Mouse (Mus musculus): ENCODE data around the gene Plekha7. TPM values are rescaled to one million over a fixed set of nuclear protein-coding genes. Genes with fewer than 3 reads are reported as not detected.

Gene Plekha7
- polyA plus RNA-seq, 1 experiment from 2014 or later = 20.8 TPM

DNA sequence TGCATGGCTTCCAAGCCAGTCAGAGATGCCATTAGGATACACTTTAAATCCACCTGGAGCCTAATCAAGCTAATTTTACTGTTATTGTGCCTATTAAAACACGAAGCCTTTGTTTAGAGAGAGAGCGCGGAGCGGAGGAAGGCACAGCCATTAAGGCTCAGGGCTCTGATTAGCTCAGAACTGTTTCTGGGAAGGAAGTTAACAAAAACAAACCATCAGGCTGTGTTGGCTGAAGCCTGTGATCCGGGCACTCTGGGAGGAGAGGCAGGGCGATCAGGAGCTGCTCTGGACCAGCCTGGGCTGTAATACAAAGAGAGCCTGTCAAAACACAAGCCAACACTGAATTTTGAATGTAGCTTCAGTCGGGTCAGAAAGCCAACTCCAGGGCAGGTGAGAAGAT, 66.6 kb downstream of the Plekha7 start:
- 58% methylated on average over 7 of the region's 7 CpGs for WGBS
- no peak for DNase-seq (ENCODE audit: low spot score)
- Histone ChIP-seq H3K27ac (no peak overlapping the region; the same call in 1 of the 2 replicates), H3K9me3 (no peaks in the 10 kb centered on the region), H3K4me3 (no peak overlapping the region), H3K36me3 (no peaks in the 10 kb centered on the region), H3K4me1 (replicated peaks) (peaks cover 72% of the 10 kb centered on the region), H3K27me3 (ENCODE audit: insufficient read depth, poor library complexity, severe bottlenecking) (peaks cover 25% of the 10 kb centered on the region)

GRCm38 (mm10) chr7:116240791-116241474, 67.2 kb downstream of the Plekha7 start:
- peaks cover 32% of the 10 kb centered on the region for H3K27me3 ChIP-seq (ENCODE audit: insufficient read depth, poor library complexity, severe bottlenecking)
- H3K9me3 ChIP-seq = no peaks in the 10 kb centered on the region
- no peaks in the 10 kb centered on the region for H3K36me3 ChIP-seq
- WGBS = 74% methylated on average over 12 of the region's 12 CpGs
- no peak overlapping the region for H3K4me3 ChIP-seq
- no peak for DNase-seq (ENCODE audit: low spot score)
- peaks cover 72% of the 10 kb centered on the region for H3K4me1 ChIP-seq (replicated peaks)
- peak overlapping the region; percentile 16; the same call in 1 of the 2 replicates for H3K27ac ChIP-seq

DNA sequence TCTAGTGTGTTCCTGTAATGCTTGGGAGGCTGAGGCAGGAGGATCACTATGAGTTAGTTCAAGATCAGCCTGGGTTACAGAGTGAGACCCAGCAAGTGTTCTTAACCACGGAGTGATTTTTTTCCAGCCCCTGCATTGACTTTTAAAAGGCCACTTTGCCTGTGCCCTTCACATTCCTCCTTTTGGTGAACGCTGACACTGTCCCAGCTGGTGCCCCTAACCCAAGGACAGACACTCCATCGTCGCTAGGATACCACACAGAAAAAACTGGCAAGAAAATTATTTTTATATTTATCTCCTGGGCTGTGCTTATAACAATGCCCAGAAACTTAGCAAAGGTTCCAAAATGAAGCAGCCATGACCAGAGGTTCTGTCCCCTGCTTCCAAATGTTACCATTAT, 67.8 kb downstream of the Plekha7 start:
- peaks cover 72% of the 10 kb centered on the region for H3K4me1 ChIP-seq (replicated peaks)
- H3K27ac ChIP-seq = no peak overlapping the region

DNA sequence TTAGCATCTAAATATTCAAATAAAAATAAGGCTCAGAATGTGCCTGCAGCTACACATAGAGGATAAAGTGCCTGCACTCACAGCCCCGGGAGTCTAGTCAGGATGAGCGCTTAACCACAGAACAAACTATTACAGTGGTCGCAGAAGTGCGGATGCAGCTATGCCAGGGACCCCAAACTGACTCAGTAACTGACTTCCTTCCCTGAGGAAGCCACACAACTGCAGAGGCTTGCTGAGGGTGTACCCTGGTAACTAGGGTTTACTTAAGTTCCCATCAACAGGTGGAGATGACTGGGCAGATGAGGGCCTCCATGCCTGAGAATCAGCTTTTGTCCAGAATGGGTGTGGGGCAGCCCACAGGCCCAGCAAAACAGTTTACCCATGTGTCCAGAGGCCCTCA, 69.9 kb downstream of the Plekha7 start:
- Histone ChIP-seq H3K27ac (no peak overlapping the region), H3K27me3 (ENCODE audit: insufficient read depth, poor library complexity, severe bottlenecking) (peaks cover 34% of the 10 kb centered on the region), H3K9me3 (no peaks in the 10 kb centered on the region), H3K4me3 (no peak overlapping the region), H3K36me3 (no peaks in the 10 kb centered on the region), H3K4me1 (replicated peaks) (peaks cover 63% of the 10 kb centered on the region)
- WGBS = 72% methylated on average over 4 of the region's 4 CpGs
- no peak for DNase-seq (ENCODE audit: low spot score)

More for the DNA sequence above, 67.8 kb downstream of the Plekha7 start:
- DNase-seq (ENCODE audit: low spot score) = no peak
- H3K9me3 ChIP-seq = no peaks in the 10 kb centered on the region
- H3K27me3 ChIP-seq (ENCODE audit: insufficient read depth, poor library complexity, severe bottlenecking) = peaks cover 34% of the 10 kb centered on the region
- no peak overlapping the region for H3K4me3 ChIP-seq
- WGBS = 74% methylated on average over 4 of the region's 4 CpGs
- no peaks in the 10 kb centered on the region for H3K36me3 ChIP-seq

- Histone ChIP-seq H3K27ac (peak overlapping the region; percentile 83), H3K27me3 (ENCODE audit: insufficient read depth, poor library complexity, severe bottlenecking) (peaks cover 34% of the 10 kb centered on the region), H3K36me3 (no peaks in the 10 kb centered on the region), H3K9me3 (no peaks in the 10 kb centered on the region), H3K4me1 (replicated peaks) (peaks cover 70% of the 10 kb centered on the region), H3K4me3 (peak overlapping the region; percentile 63)
- DNase-seq (ENCODE audit: low spot score) = peak; percentile 53
- WGBS = under 1% methylated on average over 69 of the region's 69 CpGs
Observed at GRCm38 (mm10) chr7:116237157-116237981, 70.8 kb downstream of the Plekha7 start.

- DNase-seq (ENCODE audit: low spot score) = no peak
- 44% methylated on average over 8 of the region's 8 CpGs for WGBS
- H3K27ac ChIP-seq = peak overlapping the region; percentile 83
- no peaks in the 10 kb centered on the region for H3K36me3 ChIP-seq
- no peaks in the 10 kb centered on the region for H3K9me3 ChIP-seq
- H3K4me1 ChIP-seq (replicated peaks) = peaks cover 65% of the 10 kb centered on the region
- peak overlapping the region; percentile 63 for H3K4me3 ChIP-seq
- H3K27me3 ChIP-seq (ENCODE audit: insufficient read depth, poor library complexity, severe bottlenecking) = peaks cover 34% of the 10 kb centered on the region
Observed at GRCm38 (mm10) chr7:116236608-116237007, 71.6 kb downstream of the Plekha7 start.

DNA sequence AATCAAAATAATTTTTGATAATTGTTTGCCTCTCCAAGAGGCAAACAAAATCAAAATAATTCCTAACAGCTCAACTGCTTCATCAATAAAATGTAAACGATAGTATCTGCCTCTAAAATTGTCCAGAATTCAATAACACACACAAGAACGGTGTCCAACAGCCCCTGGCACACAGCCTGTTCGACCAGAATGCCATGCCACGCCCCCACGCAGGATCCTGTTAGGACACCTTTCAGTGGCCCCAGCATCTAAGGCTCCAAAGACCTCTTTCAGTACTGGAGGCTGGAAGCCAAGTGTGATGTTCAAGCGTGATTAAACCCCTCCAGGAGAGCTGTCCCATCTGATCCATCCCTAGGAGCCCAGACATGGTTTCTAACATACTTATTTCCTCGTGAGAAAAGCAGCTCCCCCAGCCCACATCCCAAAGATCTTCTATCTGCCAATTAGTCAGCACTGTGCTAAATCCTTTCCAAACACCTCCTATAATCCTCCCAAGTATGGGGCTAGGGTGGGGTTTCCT, 73.8 kb downstream of the Plekha7 start:
- Histone ChIP-seq H3K9me3 (no peaks in the 10 kb centered on the region), H3K4me1 (replicated peaks) (peaks cover 60% of the 10 kb centered on the region), H3K27me3 (ENCODE audit: insufficient read depth, poor library complexity, severe bottlenecking) (peaks cover 34% of the 10 kb centered on the region), H3K27ac (no peak overlapping the region), H3K4me3 (no peak overlapping the region), H3K36me3 (no peaks in the 10 kb centered on the region)
- 78% methylated on average over 7 of the region's 7 CpGs for WGBS
- no peak for DNase-seq (ENCODE audit: low spot score)

DNA sequence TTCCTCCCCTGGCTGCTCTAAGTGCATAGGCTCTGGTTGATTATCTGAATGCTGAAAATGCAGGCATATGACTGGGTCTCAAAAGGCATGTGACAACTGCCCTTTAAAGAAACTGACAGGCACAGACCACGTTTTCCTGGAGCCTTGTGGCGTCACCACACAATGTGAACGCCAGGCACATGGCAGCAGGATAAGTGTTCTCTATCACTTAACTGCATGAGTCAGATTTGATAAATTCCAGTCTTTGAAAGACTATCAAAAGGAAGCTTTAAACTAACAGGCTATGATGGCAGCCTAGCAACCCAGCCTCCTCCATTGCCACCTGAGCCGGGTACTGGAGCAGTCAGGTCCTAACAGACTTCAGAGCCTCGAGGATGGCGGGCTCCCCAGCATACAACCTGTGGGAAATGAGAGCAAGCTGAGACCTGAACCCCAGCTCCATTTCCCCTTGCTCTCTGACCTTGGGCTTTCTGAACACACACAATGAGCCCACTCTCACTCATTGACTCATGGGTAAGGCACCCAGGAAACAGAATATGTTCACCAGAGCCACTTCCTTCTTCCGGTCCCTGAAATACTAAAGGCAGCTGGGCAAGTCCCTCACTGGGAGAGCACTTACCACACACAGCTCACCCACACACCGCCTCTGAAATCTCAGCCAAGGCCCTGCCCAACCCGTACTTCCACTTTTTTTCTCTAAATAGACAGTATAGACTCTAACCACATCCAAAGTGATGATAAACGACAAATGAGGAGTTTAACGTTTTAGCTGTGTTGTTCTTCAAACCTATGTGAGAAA, 77.2 kb downstream of the Plekha7 start:
- no peak overlapping the region for H3K4me3 ChIP-seq
- no peaks in the 10 kb centered on the region for H3K36me3 ChIP-seq
- H3K9me3 ChIP-seq = no peaks in the 10 kb centered on the region
- H3K27ac ChIP-seq = no peak overlapping the region
- WGBS = 81% methylated on average over 11 of the region's 11 CpGs
- DNase-seq (ENCODE audit: low spot score) = no peak
- peaks cover 36% of the 10 kb centered on the region for H3K4me1 ChIP-seq (replicated peaks)
- peaks cover 3% of the 10 kb centered on the region for H3K27me3 ChIP-seq (ENCODE audit: insufficient read depth, poor library complexity, severe bottlenecking)

GRCm38 (mm10) chr7:116226877-116227282, 81.3 kb downstream of the Plekha7 start:
- Histone ChIP-seq H3K27ac (no peak overlapping the region), H3K9me3 (no peaks in the 10 kb centered on the region), H3K36me3 (no peaks in the 10 kb centered on the region), H3K27me3 (ENCODE audit: insufficient read depth, poor library complexity, severe bottlenecking) (no peaks in the 10 kb centered on the region), H3K4me3 (no peak overlapping the region), H3K4me1 (replicated peaks) (peaks cover 41% of the 10 kb centered on the region)
- WGBS = 89% methylated on average over 7 of the region's 7 CpGs
- no peak for DNase-seq (ENCODE audit: low spot score)

DNA sequence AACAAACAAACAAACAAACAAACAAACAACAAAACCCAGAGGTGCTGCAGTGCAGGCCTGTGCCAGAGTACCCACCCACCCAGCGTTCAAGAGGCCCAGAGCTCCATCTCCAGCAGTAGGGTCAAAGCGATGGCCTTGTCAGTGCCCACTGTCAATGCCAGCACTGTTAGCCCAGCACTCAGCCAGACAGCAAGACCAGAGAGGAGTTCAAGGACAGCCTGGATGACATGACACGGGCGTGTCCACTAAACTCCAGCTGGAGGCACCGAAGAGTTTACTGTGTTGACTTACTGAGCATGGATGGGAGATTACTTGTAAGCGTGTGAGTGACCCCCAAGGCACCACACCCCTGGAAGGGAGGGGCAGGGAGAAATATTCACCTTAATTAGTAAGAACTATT, 81.9 kb downstream of the Plekha7 start:
- Histone ChIP-seq H3K4me3 (no peak overlapping the region), H3K36me3 (no peaks in the 10 kb centered on the region), H3K4me1 (replicated peaks) (peaks cover 44% of the 10 kb centered on the region), H3K27ac (no peak overlapping the region), H3K27me3 (ENCODE audit: insufficient read depth, poor library complexity, severe bottlenecking) (no peaks in the 10 kb centered on the region), H3K9me3 (no peaks in the 10 kb centered on the region)
- no peak for DNase-seq (ENCODE audit: low spot score)
- 91% methylated on average over 6 of the region's 6 CpGs for WGBS

DNA sequence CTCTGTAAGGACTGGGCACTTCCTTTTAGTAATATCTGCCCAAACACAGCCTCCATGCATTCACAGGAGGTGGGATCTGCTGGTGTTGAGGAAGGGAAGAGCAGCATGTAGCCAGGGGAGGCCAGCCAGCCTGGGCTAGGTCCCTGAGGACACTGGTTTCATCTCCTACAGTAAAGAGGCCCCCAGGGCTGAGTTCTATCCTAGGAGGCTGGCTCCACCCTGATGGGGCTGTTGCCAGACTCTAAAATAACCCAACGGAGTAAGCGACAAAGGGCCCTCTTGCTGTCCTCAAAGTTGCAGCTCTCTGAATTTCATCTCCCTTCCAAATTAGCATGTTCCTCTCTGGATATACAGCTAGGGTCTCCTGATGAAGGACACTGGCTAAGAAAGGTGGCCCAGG, 83.6 kb downstream of the Plekha7 start:
- Histone ChIP-seq H3K9me3 (no peaks in the 10 kb centered on the region), H3K4me1 (replicated peaks) (peaks cover 52% of the 10 kb centered on the region), H3K36me3 (no peaks in the 10 kb centered on the region), H3K4me3 (no peak overlapping the region), H3K27ac (no peak overlapping the region), H3K27me3 (ENCODE audit: insufficient read depth, poor library complexity, severe bottlenecking) (no peaks in the 10 kb centered on the region)
- DNase-seq (ENCODE audit: low spot score) = no peak
- 97% methylated on average over 2 of the region's 2 CpGs for WGBS

DNA sequence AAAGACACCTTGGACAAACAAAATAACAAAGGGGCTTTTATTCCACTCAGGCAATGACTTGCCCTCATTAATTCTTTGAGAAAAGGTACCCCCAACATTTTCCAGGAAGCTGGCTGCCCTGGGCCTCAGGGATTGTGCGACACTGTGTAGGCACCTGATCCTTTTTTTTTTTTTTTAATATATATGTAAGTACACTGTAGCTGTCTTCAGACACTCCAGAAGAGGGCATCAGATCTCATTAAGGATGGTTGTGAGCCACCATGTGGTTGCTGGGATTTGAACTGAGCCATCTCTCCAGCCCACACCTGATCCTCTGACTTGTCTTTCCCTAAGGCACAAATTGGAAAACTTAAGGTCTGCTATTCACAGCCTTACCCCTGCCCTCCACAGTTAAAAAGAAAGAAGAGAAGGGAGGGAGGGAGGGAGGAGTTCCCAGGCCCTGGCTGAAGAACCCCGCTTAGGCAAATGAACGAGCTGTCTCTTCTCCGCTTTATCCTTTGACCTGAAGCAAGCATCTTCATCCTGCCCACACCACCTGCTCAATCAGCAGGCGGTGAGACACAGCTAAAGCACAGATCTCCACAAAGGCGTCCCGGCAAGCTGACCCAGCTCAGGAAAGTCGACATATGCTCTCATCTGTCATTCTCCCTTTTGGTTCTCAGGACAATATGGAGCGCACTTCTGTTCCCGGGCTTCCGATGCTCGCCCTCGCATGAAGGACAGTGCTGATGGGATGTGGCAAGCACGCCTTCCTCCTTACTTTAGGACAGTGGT, 85.0 kb downstream of the Plekha7 start:
- no peak overlapping the region for H3K4me3 ChIP-seq
- 0 out of 2 replicates have a peak, but pooled peaks cover 7% of the 10 kb centered on the region for H3K36me3 ChIP-seq
- no peak for DNase-seq (ENCODE audit: low spot score)
- 37% methylated on average over 14 of the region's 14 CpGs for WGBS
- H3K27me3 ChIP-seq (ENCODE audit: insufficient read depth, poor library complexity, severe bottlenecking) = no peaks in the 10 kb centered on the region
- 0 out of 2 replicates have a peak, but pooled peaks cover 3% of the 10 kb centered on the region for H3K9me3 ChIP-seq
- peak overlapping the region; percentile 56; the same call in 1 of the 2 replicates for H3K27ac ChIP-seq
- peaks cover 52% of the 10 kb centered on the region for H3K4me1 ChIP-seq (replicated peaks)

Data from hindbrain, embryonic 10.5 days (tissue).